Mouse (Mus musculus) embryonic facial prominence, embryonic 14.5 days (tissue): ENCODE results near the gene Dusp3. TPM values are rescaled to one million over a fixed set of nuclear protein-coding genes. Genes with fewer than 3 reads are reported as not detected.
A peak's percentile ranks its signal among the peaks of the same experiment; 100 is the strongest.

Source experiments
- ATAC-seq: fragments of 200-750 bp; cut with Nextera tagmentation; 2 replicates; pipeline ENCODE4 v1.8.0; 2017; ENCODE audit warnings: low read depth, moderate number of reproducible peaks, moderate TSS enrichment
- DNase-seq: peaks from one replicate; pipeline ENCODE4 v3.0.0-alpha.2; 2015; ENCODE audit warnings: low spot score
- H3K27ac ChIP-seq: fragments of 300-500 bp; sonication (generic); replicated peaks from 2 replicates; pipeline ENCODE4 v1.5.1; 2014; ENCODE audit warnings: low read depth, mild to moderate bottlenecking, low read length, moderate library complexity
- H3K27me3 ChIP-seq: fragments of 300-500 bp; sonication (generic); replicated peaks from 2 replicates; pipeline ENCODE4 v1.6.1; 2014; ENCODE audit warnings: low read length; ENCODE audit not compliant: control insufficient read depth, insufficient read depth
- H3K36me3 ChIP-seq: fragments of 300-500 bp; sonication (generic); 2 replicates; pipeline ENCODE4 v1.6.1; 2014; ENCODE audit warnings: low read length, mixed read lengths; ENCODE audit not compliant: control insufficient read depth, insufficient read depth
- H3K4me1 ChIP-seq: fragments of 300-500 bp; sonication (generic); 2 replicates; pipeline ENCODE4 v1.6.1; 2014; ENCODE audit warnings: antibody characterized with exemption, low read length; ENCODE audit not compliant: control insufficient read depth, insufficient read depth
- H3K4me2 ChIP-seq: fragments of 300-500 bp; sonication (generic); 2 replicates; pipeline ENCODE4 v1.6.1; 2014; ENCODE audit warnings: low read depth, mild to moderate bottlenecking, low read length, moderate library complexity, mixed read lengths
- H3K4me3 ChIP-seq: fragments of 300-500 bp; sonication (generic); 2 replicates; pipeline ENCODE4 v1.5.1; 2014; ENCODE audit warnings: low read depth, mild to moderate bottlenecking, low read length
- H3K9ac ChIP-seq: fragments of 300-500 bp; sonication (generic); 2 replicates; pipeline ENCODE4 v1.6.1; 2014; ENCODE audit warnings: low read depth, mild to moderate bottlenecking, low read length, moderate library complexity, mixed read lengths
- H3K9me3 ChIP-seq: fragments of 300-500 bp; sonication (generic); 2 replicates; pipeline ENCODE4 v1.6.1; 2016; ENCODE audit warnings: low read length; ENCODE audit not compliant: control insufficient read depth
- WGBS: fragments of 180-500 bp; shearing (Covaris S2); extraction: QIAGEN DNeasy Blood & Tissue Kit; methylation state at CpG from one replicate; pipeline ENCODE4 v1.1.7; 2014; 5-methylcytosine and 5-hydroxymethylcytosine counted together
- polyA plus RNA-seq: library from polyadenylated mRNA; unstranded; fragments of >200 nt; fragmentation: Nextera tagmentation; extraction: Ambion mirVana; gene quantifications from 2 replicates; pipeline ENCODE4 v1.2.1, GENCODE M21; 2014

Gene Dusp3
- polyA plus RNA-seq, 1 experiment from 2014 or later: 38.3 TPM

GRCm38 (mm10) chr11:102028087-102028816 lies 41.4 kb upstream of the Dusp3 start, which contains the start of gene Mpp3:
Gene Mpp3 (minus strand): TSS chr11:102028461.
- Histone ChIP-seq H3K9ac (no peak within 1 kb of the TSS; the same call in 1 of the 2 replicates), H3K27ac (no peak within 1 kb of the TSS), H3K36me3 (no peaks in the 10 kb centered on the region), H3K9me3 (no peaks in the 10 kb centered on the region), H3K4me2 (peak within 1 kb of the TSS; percentile 93), H3K4me1 (0 out of 2 replicates have a peak, but pooled peaks cover 4% of the 10 kb centered on the region), H3K4me3 (peak within 1 kb of the TSS; percentile 68), H3K27me3 (no peaks in the 10 kb centered on the region)
- 65% methylated on average over 6 of the region's 6 CpGs for WGBS
- DNase-seq (no peak), ATAC-seq (no peak)

DNA sequence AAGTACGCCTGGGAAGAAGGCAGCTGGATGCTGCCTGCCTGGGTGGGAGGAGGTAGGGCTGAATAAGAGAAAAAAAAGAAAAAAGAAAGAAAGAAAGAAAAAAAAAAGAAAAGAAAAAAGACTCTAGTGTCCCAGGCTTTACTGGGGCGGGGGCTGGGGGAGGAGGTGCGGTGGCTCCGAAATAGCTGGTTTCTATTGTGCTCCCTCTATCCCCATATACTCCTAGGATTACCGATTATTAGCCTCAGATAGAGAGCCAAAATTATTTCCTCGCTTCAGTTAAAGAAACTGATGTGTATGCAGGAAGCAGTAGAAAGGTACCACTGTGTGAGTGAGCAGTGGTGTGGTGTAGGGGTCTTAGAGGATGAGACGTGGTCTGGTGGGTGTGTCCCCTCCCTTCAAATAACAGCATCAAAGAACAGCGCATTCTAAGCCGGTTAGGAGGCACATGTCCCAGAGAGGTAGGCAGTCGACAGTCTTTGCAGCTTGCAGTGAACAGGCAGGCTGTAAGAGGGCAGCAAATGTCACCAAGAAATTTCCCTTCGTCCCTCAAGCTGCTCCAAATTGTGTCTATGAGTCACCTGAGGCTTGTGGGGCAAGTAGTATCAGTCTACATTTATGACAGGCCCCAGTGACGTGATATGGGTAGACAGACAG lies 40.7 kb upstream of the Dusp3 start:
- Histone ChIP-seq H3K4me2 (peak overlapping the region; percentile 93), H3K36me3 (no peaks in the 10 kb centered on the region), H3K4me1 (0 out of 2 replicates have a peak, but pooled peaks cover 4% of the 10 kb centered on the region), H3K9ac (no peak overlapping the region; the same call in 1 of the 2 replicates), H3K4me3 (peak overlapping the region; percentile 68), H3K9me3 (no peaks in the 10 kb centered on the region), H3K27ac (peak overlapping the region; percentile 58; the same call in 1 of the 2 replicates), H3K27me3 (no peaks in the 10 kb centered on the region)
- 9% methylated on average over 12 of the region's 12 CpGs for WGBS
- DNase-seq (peak; percentile 18), ATAC-seq (no peak)

DNA sequence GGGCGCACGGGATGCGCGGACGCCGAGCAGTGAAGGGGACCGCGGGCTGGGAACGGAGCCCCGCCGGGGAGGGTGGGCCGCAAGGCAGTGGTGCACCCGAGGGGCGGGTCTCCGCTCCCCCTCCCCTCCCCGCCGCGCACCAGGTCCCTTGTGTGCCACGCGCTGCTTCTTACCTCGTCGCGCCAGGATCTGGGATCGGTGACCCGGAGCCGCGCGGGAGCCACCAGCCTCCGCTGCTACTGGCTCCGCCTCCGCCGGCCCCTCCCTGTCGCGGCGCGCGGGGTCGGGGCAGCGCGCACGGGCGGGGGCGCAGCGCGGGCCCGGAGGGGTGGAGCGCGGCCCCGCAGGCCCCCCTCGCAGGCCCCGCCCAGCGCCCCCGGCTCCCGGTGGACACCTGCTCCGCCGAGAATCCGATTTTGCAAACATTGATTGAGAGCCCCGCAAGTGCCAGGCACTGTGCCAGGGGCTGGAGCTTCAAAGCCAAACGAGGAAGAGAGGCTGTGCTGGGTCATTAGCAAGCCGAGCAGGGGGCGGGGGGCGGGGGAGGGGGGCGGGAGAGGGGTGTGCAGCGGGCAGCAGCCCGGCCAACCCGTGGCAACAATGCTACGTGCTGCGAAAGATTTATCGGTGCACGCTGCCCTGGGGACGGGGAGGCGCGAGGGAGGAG lies 40.0 kb upstream of the Dusp3 start:
- Histone ChIP-seq H3K9ac (peak overlapping the region; percentile 67), H3K4me1 (0 out of 2 replicates have a peak, but pooled peaks cover 4% of the 10 kb centered on the region), H3K4me2 (peak overlapping the region; percentile 93), H3K27me3 (no peaks in the 10 kb centered on the region), H3K4me3 (peak overlapping the region; percentile 68), H3K27ac (peak overlapping the region; percentile 58; the same call in 1 of the 2 replicates), H3K36me3 (no peaks in the 10 kb centered on the region), H3K9me3 (no peaks in the 10 kb centered on the region)
- 1% methylated on average over 25 of the region's 73 CpGs for WGBS
- DNase-seq: peak; percentile 89
- peak; percentile 90 for ATAC-seq

DNA sequence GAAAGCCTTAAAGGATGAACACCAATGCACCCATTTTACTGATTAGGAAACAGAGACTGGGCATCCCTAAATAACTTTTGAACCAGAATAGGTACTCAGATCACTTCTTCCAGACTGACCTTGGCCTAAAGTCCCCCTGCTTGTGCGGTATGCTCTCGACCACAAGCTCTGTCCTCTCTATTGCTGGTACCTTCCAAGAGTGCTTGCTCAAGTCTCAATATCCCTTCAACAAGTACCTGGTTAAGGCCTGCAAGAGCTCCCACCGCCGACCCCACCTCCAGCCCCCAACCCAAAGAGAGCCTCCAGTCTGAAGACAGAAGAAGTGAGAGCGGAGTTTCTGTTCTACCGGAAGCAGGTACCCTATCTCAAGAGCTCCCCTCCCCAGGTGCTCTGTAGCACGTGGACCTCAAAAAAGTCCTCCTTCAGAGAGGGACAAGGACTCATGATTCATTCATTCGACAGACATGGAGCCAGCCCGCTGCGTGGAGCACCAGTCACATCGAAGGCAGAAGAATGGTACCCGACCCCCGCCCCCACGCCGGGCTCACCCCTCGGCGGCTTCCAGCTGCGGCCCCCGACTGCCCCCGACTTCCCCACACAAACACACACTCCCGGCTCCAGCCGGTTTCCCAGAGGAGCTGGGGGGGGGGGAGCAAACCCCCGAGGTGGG lies 39.3 kb upstream of the Dusp3 start:
- DNase-seq: peak; percentile 19
- Histone ChIP-seq H3K9me3 (no peaks in the 10 kb centered on the region), H3K36me3 (no peaks in the 10 kb centered on the region), H3K4me2 (peak overlapping the region; percentile 93), H3K4me3 (peak overlapping the region; percentile 68), H3K27me3 (no peaks in the 10 kb centered on the region), H3K9ac (peak overlapping the region; percentile 67), H3K27ac (no peak overlapping the region; the same call in 1 of the 2 replicates), H3K4me1 (0 out of 2 replicates have a peak, but pooled peaks cover 4% of the 10 kb centered on the region)
- 0 out of 2 replicates have a peak, but pooled peaks have one; percentile 0 for ATAC-seq
- whole genome bisulfite sequencing: 5% methylated on average over 15 of the region's 23 CpGs

DNA sequence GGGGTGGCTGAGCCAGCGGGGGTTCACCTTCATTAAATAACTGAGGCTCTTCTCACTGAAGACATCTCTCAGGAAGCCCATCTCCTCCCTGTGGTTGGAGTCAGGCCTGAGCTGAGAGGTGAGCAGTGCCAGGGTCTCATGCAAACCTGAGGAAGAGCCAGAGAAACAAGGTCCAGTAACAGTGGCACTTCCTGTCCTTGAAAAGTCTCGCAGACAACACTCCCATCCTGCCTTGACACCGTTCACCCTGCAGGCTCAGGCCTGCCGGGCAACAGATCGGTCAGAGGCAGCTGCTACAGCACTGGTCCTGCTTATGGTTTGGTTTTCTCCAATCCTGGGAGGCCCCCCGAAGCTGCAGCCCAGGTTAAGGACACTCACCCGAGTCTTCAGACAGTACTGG lies 38.5 kb upstream of the Dusp3 start:
- no peaks in the 10 kb centered on the region for H3K36me3 ChIP-seq
- H3K4me1 ChIP-seq: 0 out of 2 replicates have a peak, but pooled peaks cover 4% of the 10 kb centered on the region
- DNase-seq (no peak), ATAC-seq (no peak)
- H3K27ac ChIP-seq: no peak overlapping the region
- WGBS: 40% methylated on average over 5 of the region's 7 CpGs
- no peak overlapping the region for H3K4me3 ChIP-seq
- peak overlapping the region; percentile 93; the same call in 1 of the 2 replicates for H3K4me2 ChIP-seq
- H3K27me3 ChIP-seq: no peaks in the 10 kb centered on the region
- no peak overlapping the region for H3K9ac ChIP-seq
- H3K9me3 ChIP-seq: no peaks in the 10 kb centered on the region

- WGBS: 85% methylated on average over 4 of the region's 4 CpGs
- no peak overlapping the region for H3K9ac ChIP-seq
These were observed 38.1 kb upstream of the Dusp3 start for GRCm38 (mm10) chr11:102024875-102025274.

DNA sequence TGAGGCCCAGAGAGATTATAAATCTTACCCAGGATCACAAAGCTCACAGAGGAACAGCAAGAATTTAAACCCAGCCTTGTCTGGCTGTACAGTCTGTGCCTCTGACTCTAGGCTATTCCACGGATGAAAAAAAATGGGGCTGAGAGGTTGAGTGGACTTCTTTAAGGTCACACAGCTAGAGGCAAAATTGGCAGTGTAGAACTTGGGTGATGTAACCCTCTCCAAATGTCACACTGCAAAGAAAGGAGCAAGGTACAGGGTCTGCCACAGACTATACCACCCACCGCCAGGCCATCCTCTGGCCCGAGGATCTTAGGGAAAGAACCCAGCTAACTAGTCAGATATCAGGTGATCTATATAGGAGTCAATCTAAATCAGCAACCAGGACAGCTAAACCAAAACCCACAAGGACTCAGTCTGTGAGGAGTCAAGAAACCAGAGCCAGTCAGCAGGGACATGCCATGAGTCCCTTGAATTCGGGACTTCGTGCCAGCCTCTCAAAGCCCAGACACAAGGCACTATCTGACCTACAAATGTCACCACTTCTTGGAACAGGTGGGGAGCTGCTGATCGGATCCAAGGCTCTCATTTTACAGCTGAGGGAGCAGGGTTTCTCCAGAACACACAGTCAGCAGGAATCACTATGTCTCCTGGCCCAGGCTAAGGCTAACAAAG lies 37.4 kb upstream of the Dusp3 start:
- Histone ChIP-seq H3K9ac (no peak overlapping the region), H3K27ac (no peak overlapping the region), H3K4me3 (no peak overlapping the region), H3K36me3 (no peaks in the 10 kb centered on the region), H3K9me3 (no peaks in the 10 kb centered on the region), H3K4me2 (no peak overlapping the region), H3K27me3 (no peaks in the 10 kb centered on the region), H3K4me1 (0 out of 2 replicates have a peak, but pooled peaks cover 4% of the 10 kb centered on the region)
- ATAC-seq: no peak
- no peak for DNase-seq
- WGBS: 78% methylated on average over 6 of the region's 6 CpGs

More at GRCm38 (mm10) chr11:102024875-102025274, 38.1 kb upstream of the Dusp3 start:
- no peak for ATAC-seq
- 0 out of 2 replicates have a peak, but pooled peaks cover 4% of the 10 kb centered on the region for H3K4me1 ChIP-seq
- no peak for DNase-seq
- no peak overlapping the region for H3K4me3 ChIP-seq
- no peak overlapping the region for H3K27ac ChIP-seq
- no peaks in the 10 kb centered on the region for H3K9me3 ChIP-seq
- no peaks in the 10 kb centered on the region for H3K36me3 ChIP-seq
- H3K27me3 ChIP-seq: no peaks in the 10 kb centered on the region
- no peak overlapping the region for H3K4me2 ChIP-seq
